Mouse (Mus musculus) left cerebral cortex, postnatal 14 days (tissue): ENCODE measurements around the gene Maats1. TPM values are rescaled to one million over a fixed set of nuclear protein-coding genes. Genes with fewer than 3 reads are reported as not detected.

Experiments used
- DNase-seq, 2 experiments: peaks; one replicate each; pipeline ENCODE4 v3.0.0; 2021 to 2022; ENCODE audit warnings: low spot score in 2 of 2, mixed read lengths in 1 of 2
- intact Hi-C: fragments of 180-260 bp; cut with DNase I; formaldehyde crosslinking; loops from one replicate; pipeline ENCODE4 v1.15.1; 2025
- total RNA-seq, 2 experiments: library from RNA; stranded (reverse); gene quantifications; 2 replicates each; pipeline ENCODE4 v1.2.3; 2021

Maats1 gene
- total RNA-seq, 2 experiments from 2014 or later: 1.1 to 1.2 TPM

- no peak for DNase-seq
- intact Hi-C loops: loop anchor here (10.0 kb wide), 1 partner anchor 111 kb away; no protein-coding TSS in a partner anchor
Observed at GRCm38 (mm10) chr16:38373439-38373838, 31.5 kb upstream of the Maats1 start.

GRCm38 (mm10) chr16:38372876-38373275 is 30.9 kb upstream of the Maats1 start:
- DNase-seq: no peak
- intact Hi-C loops: loop anchor here (10.0 kb wide), 1 partner anchor 112 kb away; no protein-coding TSS in a partner anchor

- intact Hi-C loops: loop anchor here (10.0 kb wide), 1 partner anchor 113 kb away; no protein-coding TSS in a partner anchor
- DNase-seq: no peak
Observed at GRCm38 (mm10) chr16:38371705-38372296, 29.9 kb upstream of the Maats1 start.

- intact Hi-C loops: loop anchor here (10.0 kb wide), 1 partner anchor 114 kb away; no protein-coding TSS in a partner anchor
- no peak for DNase-seq
Observed at GRCm38 (mm10) chr16:38370633-38371374, 28.9 kb upstream of the Maats1 start.

GRCm38 (mm10) chr16:38369992-38370484 is 28.1 kb upstream of the Maats1 start:
- DNase-seq: no peak

GRCm38 (mm10) chr16:38369431-38369830 is 27.5 kb upstream of the Maats1 start:
- DNase-seq: no peak
- intact Hi-C loops: no loop called here

More at GRCm38 (mm10) chr16:38369992-38370484, 28.1 kb upstream of the Maats1 start:
- intact Hi-C loops: loop anchor here (10.0 kb wide), 1 partner anchor 115 kb away; no protein-coding TSS in a partner anchor

- no peak for DNase-seq
- intact Hi-C loops: no loop called here
Observed at GRCm38 (mm10) chr16:38369000-38369399, 27.1 kb upstream of the Maats1 start.

- intact Hi-C loops: no loop called here
- peak; percentile 76 to 88 for DNase-seq
Observed at GRCm38 (mm10) chr16:38368336-38368735, 26.4 kb upstream of the Maats1 start.

GRCm38 (mm10) chr16:38366231-38366630 is 24.3 kb upstream of the Maats1 start:
- peak in 1 of 2 experiments; percentile 17 for DNase-seq
- intact Hi-C loops: no loop called here

- intact Hi-C loops: no loop called here
- no peak for DNase-seq
Observed at GRCm38 (mm10) chr16:38365390-38365789, 23.4 kb upstream of the Maats1 start.

- no peak for DNase-seq
- intact Hi-C loops: no loop called here
Observed at GRCm38 (mm10) chr16:38363657-38364056, 21.7 kb upstream of the Maats1 start.

- intact Hi-C loops: no loop called here
- no peak for DNase-seq
Observed at GRCm38 (mm10) chr16:38363256-38363595, 21.3 kb upstream of the Maats1 start.

- no peak for DNase-seq
- intact Hi-C loops: no loop called here
Observed at GRCm38 (mm10) chr16:38362493-38363255, 20.7 kb upstream of the Maats1 start.

- no peak for DNase-seq
- intact Hi-C loops: no loop called here
Observed at GRCm38 (mm10) chr16:38361933-38362332, 20.0 kb upstream of the Maats1 start, which contains the start of gene Popdc2. TSS of gene Popdc2 (plus strand) at chr16:38362209.

GRCm38 (mm10) chr16:38360317-38360716 is 18.4 kb upstream of the Maats1 start:
- intact Hi-C loops: no loop called here
- DNase-seq: no peak

- intact Hi-C loops: no loop called here
- no peak for DNase-seq
Observed at GRCm38 (mm10) chr16:38359857-38360256, 17.9 kb upstream of the Maats1 start.

GRCm38 (mm10) chr16:38359241-38359640 is 17.3 kb upstream of the Maats1 start:
- intact Hi-C loops: no loop called here
- DNase-seq: no peak

GRCm38 (mm10) chr16:38358256-38358812 is 16.4 kb upstream of the Maats1 start:
- intact Hi-C loops: no loop called here
- DNase-seq: no peak

GRCm38 (mm10) chr16:38354185-38354913 is 12.4 kb upstream of the Maats1 start:
- no peak for DNase-seq
- intact Hi-C loops: no loop called here
